Mouse (Mus musculus): ENCODE results near the gene Pccb.

- TF ChIP-seq EP300 (IDR thresholded peaks at IDR 0.05; ENCODE audit: insufficient read depth, low read depth, low read length) (no peak), CTCF (IDR thresholded peaks at IDR 0.05) (no peak), POLR2A (IDR thresholded peaks at IDR 0.05; ENCODE audit: insufficient read depth, low read depth, low read length) (no peak)
Measured at GRCm38 (mm10) chr9:100942042-100942441, 92.7 kb downstream of the Pccb start.

Measured in heart, adult 2 months (tissue).